Mouse (Mus musculus): ENCODE results near the gene E2f1.

The E2f1 gene

DNA sequence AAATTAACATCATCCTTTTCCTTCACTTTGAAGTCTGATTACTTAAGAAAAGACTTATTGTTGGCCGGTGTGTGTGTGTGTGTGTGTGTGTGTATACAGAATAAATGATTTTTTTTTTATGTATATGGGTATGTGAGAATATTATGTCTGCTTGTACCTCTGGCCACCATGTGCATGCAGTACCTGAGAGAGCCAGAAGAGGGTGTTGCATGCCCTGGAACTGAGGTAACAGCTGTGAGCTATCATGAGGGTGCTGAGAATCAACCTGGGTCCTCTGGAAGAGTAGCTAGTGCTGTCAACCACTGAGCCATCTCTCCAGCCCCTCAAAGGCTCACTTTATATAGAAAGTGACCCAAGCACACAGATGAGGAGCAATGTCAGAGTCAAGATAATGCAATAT is 11.7 kb upstream of the E2f1 start:
- no peak for DNase-seq

DNA sequence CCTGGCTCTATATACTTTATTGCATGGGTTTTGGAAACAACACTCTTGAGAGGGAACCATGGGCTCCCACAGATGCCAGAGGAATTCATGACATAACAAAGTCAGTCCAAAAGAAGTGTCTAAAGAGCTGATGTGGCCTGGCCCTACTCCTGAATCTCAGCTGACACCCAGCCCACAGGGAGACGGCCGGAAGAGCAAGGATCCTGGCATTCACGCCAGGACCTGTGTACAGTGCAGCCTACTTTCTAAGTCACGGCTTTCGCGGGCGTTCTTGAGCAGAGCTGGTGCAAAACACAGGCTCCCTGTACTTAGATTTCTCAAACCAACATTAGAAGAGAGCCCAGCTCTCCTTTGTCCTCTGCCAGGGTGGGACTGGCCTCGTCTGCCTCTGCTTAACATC is 10.9 kb upstream of the E2f1 start:
- DNase-seq: no peak

- no peak for DNase-seq
Measured at GRCm38 (mm10) chr2:154577744-154578067, 8.0 kb upstream of the E2f1 start.

GRCm38 (mm10) chr2:154576876-154577743 is 7.4 kb upstream of the E2f1 start:
- DNase-seq: no peak

DNA sequence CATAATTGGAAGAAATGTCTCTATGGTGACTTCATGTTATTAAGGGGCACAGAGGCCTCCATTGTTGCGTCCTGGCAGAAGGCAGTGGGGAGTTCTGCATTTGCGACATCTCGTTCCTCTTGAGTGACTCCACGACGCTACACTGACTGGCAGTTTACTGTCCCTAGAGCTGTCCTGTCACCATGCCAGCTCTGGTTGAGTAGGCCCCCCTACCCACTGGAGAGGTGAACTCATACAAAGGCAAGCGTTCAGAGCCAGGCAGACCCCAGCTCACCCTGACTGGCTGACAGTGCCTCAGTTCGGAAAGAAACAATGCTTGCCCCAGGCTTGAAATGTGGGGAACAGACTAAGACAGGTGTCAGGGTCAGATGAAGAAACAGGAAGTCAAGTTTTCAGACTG is 4.6 kb upstream of the E2f1 start:
- no peak for DNase-seq

- no peak for DNase-seq
Measured at GRCm38 (mm10) chr2:154572996-154573395, 3.3 kb upstream of the E2f1 start.

DNA sequence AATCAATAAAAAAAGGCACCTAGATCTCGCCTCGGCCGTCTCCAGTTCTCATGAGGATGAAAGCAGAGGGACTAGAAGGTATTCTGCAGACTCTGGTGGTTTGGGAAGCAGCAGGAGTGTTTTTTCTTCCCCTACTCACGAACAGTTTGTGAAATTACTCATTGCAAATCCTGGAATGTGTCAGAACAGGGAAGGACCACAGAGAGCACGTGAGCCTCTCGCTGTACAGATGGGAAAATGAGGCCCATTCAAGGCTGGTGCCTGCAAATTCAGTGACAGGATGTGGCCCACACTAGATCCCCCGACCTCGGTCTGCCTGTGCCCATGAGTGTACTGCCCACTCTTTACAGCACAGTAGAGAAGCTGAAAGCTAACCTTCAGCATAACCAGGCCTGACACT is 2.3 kb upstream of the E2f1 start:
- DNase-seq: no peak

DNA sequence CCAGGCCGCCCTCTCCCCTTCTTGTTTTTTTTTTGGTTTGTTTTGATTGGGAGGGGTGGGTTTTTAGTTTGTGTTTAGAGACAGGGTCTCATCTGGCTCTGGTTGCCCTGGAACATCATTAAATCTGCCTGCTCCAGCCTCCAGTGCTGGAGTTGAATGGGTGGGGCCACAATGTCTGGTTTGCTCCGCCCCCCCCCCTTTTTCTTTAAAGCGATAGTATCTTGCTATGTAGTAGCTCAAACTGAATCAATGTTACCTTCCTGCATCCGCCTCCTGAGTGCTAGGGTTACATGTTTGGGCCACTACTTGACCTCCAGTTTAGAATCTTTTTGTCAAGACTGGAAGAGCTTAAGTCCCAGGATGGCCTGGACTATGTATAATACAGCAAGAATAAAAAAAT is 1.6 kb upstream of the E2f1 start:
- no peak for DNase-seq

- DNase-seq: no peak
Measured at GRCm38 (mm10) chr2:154570666-154571065, 974 bp upstream of the E2f1 start.

GRCm38 (mm10) chr2:154569071-154569748 is 482 bp downstream of the E2f1 start:
- peak in 1 of 2 experiments; percentile 39 for DNase-seq

DNA sequence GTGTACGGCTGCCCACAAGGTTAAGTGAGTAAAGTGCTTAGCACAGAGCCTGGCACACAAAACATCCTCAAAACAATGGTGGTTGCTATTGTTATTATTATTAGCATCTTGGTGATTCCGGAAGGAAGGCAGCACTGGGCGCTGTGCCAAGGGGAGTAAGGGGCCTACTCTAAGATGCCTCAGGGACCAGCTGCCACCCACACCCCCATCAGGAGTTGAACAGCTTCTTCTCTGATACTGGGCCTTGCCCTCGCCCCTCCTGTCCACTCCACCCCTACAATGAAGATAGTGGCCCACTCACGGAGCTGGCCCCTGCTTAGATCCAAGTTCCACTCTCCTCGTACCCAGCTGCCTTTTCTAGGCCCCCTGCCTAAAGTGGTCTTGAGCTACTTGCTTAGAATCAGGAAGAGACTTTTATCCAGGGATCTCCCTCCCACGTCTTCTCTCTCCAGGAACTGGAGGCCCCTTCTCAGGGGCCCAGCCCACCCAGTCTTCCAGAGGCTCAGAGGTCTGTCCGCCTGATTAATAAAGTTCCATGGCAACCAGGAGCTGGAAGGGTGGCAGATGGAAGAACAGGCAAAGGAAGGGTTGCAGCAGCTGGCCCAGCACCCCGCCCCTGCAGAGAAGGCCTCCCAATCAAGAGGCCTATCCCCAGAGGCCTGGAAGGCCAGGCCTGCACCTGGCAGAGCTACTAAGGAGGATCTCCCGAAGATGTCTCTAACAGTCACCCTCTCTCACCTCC is 1.2 kb downstream of the E2f1 start:
- no peak for DNase-seq

DNA sequence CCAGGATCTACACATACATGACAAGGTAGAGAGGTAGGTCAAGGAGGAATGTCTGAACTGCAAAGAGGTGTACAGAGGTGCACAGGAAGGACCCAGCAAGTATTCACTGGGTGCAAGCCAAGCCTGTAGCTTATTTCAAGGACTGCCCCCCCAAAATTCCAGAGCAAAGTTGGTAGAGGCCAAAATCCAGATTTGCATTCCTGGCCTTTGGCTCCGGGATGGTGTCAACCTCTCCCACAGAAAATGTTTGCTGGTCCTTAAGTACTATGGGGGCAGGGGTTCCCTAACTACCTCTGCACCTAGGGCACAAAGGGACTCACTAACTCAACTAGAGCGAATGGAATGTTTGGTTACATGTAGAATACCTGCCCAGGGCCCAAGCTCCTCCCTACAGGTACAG is 1.9 kb downstream of the E2f1 start:
- no peak for DNase-seq

GRCm38 (mm10) chr2:154566641-154567040 is 3.1 kb downstream of the E2f1 start:
- no peak for DNase-seq

DNA sequence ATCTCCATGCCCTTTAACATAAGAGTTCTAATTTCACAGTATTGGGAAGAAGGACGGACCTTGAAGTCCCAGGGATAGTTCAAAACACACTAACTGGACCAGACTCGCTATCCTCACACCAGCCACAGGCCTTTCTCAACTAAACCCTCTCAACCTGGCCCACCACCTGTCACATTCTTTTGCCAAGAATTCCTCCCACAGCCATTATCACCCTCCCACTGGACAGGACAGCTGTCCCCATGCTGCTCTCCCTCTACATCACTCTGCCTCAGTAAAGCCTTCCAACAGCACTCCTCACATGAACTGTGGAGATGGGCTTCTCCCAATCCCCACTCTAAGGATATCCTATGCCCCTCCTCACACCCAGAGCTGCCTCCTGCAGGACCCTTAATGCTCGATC is 4.1 kb downstream of the E2f1 start:
- peak; percentile 83 to 90 for DNase-seq

DNA sequence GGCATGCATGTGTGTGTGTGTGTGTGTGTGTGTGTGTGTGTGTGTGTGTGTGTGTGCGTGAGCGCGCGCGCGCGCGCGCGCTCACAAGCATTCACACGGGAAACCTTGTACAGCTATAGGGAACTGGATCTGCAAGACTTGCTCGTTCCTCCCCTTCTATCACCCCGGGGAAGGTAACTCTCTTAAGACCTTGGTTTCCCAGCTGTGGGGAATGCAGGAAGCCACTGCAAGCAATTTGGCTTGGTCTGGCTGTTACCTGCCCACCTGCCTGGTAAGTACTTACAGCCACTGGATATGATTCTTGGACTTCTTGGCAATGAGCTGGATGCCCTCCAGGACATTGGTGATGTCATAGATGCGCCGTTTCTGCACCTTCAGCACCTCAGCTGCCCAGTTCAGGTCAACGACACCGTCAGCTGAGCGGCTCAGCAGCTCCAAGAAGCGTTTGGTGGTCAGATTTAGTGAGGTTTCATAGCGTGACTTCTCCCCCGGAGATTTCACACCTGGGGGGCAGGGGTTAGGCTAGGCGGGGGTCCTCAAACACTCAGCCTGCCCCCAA is 6.0 kb downstream of the E2f1 start:
- no peak for DNase-seq

DNA sequence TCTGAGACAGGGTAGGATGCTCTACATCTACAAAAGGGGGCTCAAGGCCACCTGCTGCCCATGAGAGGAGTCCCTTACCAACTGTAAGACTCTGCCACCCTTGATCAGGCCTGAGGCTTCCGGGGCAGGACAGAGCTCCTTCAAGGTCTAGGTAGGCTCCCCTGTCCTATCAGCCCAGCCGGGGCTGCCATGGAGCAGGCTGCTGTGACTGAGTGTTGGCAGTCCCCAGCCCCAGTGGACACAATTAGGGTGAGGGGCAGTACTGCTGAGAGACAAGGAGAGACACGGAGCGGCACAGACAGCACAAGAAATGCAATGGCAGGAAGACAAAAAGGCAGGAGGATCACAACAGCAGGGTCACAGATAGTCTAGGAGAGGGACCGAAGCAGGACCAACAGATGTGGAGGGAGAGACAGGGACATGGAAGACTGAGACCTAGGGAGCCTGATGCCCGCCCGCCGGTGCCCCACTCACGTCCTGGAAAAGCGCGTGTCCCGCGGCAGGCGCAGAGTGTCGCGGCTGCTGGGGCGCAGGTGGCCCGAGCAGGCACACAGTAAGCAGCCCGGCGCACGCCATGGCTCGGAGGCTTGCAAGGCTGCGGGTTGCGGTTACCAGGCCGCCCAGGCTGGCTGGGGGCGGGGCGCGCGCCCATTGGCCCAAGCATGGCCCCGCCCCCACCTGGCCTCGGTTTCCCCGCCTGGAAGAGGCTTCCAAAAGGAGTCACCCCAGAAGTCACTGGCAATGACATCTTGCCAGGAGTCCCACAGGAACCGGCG is 11.2 kb downstream of the E2f1 start, which contains the start of gene Necab3:
Gene Necab3, minus strand, starts transcription at position 627 of the 776 bp plus-strand sequence.
- DNase-seq: peak; percentile 59 to 78

- DNase-seq: no peak
Measured at GRCm38 (mm10) chr2:154557184-154557832, 12.4 kb downstream of the E2f1 start.

DNA sequence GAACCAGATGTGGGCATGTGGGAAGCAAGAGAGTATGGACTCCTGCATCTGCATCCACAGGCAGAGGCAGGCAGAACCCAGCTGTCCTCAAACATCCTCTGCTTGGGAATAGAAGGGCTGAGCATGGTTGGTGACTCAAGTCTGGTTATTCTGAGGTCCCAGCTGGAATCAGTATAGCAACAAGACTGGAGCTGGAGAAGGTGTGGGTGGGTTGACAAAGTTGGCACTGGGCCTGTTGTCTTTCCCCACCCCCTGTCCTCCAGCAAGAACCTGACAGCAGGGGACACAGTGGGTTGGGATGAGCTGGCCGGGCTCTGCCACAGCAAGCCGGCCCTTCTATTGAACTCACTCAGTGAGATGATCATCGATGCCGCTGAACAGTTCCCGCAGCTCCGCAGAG is 14.5 kb downstream of the E2f1 start:
- DNase-seq: no peak

GRCm38 (mm10) chr2:154552424-154552907 is 17.2 kb downstream of the E2f1 start:
- DNase-seq: peak; percentile 83 to 85

DNA sequence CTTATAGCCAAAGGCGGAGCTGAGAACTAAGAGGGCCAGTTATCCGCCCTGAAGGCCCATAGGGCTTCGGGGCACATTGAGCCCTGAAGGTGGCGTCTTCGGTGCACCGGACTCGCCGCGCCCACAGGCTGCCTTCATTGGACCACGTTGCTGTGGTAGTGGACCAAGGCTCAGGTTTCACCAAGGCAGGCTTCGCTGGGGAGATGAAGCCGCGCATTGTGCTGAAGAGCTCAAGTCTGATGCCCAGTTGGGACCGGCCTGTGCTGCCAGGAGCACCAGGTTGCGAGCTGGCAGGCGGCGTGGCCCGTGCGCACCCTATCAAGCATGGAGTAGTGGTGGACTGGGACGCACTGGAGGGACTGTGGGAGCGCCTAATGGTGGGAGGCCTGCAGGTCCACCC is 17.8 kb downstream of the E2f1 start:
- peak in 1 of 2 experiments; percentile 53 for DNase-seq

DNA sequence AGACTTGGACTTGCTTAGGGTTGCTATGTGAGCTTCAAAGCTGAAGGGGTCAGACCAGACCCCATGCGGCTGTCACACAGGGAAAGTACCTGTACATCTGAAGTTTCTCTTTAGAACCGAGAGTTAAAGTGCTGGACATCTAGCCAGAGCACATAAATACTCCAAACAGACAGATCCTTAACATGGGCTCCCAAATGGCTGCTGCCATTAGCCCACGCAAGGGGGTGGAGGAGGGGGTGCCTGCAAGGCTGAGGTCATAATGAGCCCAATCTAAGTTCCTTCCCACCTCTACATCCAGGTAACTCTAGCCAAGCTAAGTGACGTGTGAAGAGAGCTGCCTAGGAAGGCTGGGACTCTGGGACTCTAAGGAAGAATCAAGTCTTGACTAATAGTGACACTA is 18.2 kb downstream of the E2f1 start, which contains the start of gene Actl10:
Gene Actl10, plus strand, starts transcription at position 301 of the 400 bp plus-strand sequence.
- peak in 1 of 2 experiments; percentile 13 for DNase-seq

- DNase-seq: no peak
Measured at GRCm38 (mm10) chr2:154550937-154551336, 18.8 kb downstream of the E2f1 start.

Data from cerebellum, adult 18-20 months (tissue).